Mouse (Mus musculus): Measurements from ENCODE around the gene Med7. TPM values are rescaled to one million over a fixed set of nuclear protein-coding genes. Genes with fewer than 3 reads are reported as not detected.

The Med7 gene
- total RNA-seq, 2 experiments from 2014 or later = 30.2 to 36.5 TPM

- no peak for DNase-seq (ENCODE audit: low spot score in 2 of 2)
- intact Hi-C loops (cut with DNase I) = no loop called here
Observed at GRCm38 (mm10) chr11:46474220-46474619, 37.5 kb downstream of the Med7 start.

GRCm38 (mm10) chr11:46479311-46479710 is 42.6 kb downstream of the Med7 start:
- DNase-seq (ENCODE audit: low spot score in 2 of 2) = no peak
- intact Hi-C loops (cut with DNase I) = no loop called here

- DNase-seq (ENCODE audit: low spot score in 2 of 2) = peak; percentile 9 to 19
Observed at GRCm38 (mm10) chr11:46480517-46480916, 43.8 kb downstream of the Med7 start.

GRCm38 (mm10) chr11:46488231-46488630 is 51.5 kb downstream of the Med7 start:
- intact Hi-C loops (cut with DNase I) = no loop called here
- peak in 1 of 2 experiments; percentile 7 for DNase-seq (ENCODE audit: low spot score in 2 of 2)

More at GRCm38 (mm10) chr11:46480517-46480916, 43.8 kb downstream of the Med7 start:
- intact Hi-C loops (cut with DNase I) = no loop called here

- DNase-seq (ENCODE audit: low spot score in 2 of 2) = peak in 1 of 2 experiments; percentile 9
- intact Hi-C loops (cut with DNase I) = no loop called here
Observed at GRCm38 (mm10) chr11:46488650-46489049, 51.9 kb downstream of the Med7 start.

Other genes starting within 250 kb of the Med7 start
- gene Fndc9, start 201.4 kb upstream of the Med7 start, total RNA-seq (2021) = 1 to 10 TPM; 6.7 to 7.3 TPM
- 100 to 1,000 TPM; 378 to 408 TPM for gene Cyfip2, start 124.1 kb upstream of the Med7 start, total RNA-seq (2021)
- gene Itk, start 47.4 kb upstream of the Med7 start, total RNA-seq (2021) = under 1 TPM; 0.11 to 0.44 TPM
- not detected for gene Fam71b, start 40.4 kb upstream of the Med7 start, total RNA-seq (2021)
- gene Havcr2, start 18.0 kb downstream of the Med7 start, total RNA-seq (2021) = 1 to 10 TPM; 1.1 to 1.7 TPM
- gene Gm12169, start 87.3 kb downstream of the Med7 start, total RNA-seq (2021) = not detected
- gene BC053393, start 134.6 kb downstream of the Med7 start, total RNA-seq (2021) = under 1 TPM; 0.29 to 0.32 TPM
- not detected for gene Dppa1, start 192.3 kb downstream of the Med7 start, total RNA-seq (2021)